Mouse (Mus musculus) heart, embryonic 11.5 days (tissue): Measurements from ENCODE around the gene Fhad1. TPM values are rescaled to one million over a fixed set of nuclear protein-coding genes. Genes with fewer than 3 reads are reported as not detected.

Experiments used
- ATAC-seq: fragments of 200-750 bp; cut with Nextera tagmentation; replicated peaks from 2 replicates; pipeline ENCODE4 v1.8.0; 2017; ENCODE audit warnings: moderate library complexity; ENCODE audit not compliant: insufficient number of reproducible peaks, low FRiP score, low TSS enrichment
- H3K27ac ChIP-seq: fragments of 300-500 bp; sonication (generic); 2 replicates; pipeline ENCODE4 v1.5.1; 2014; ENCODE audit warnings: mild to moderate bottlenecking, low read depth, low read length
- H3K27me3 ChIP-seq: fragments of 300-500 bp; sonication (generic); 2 replicates; pipeline ENCODE4 v1.6.1; 2014; ENCODE audit warnings: mild to moderate bottlenecking, low read length, mixed read lengths; ENCODE audit not compliant: control insufficient read depth, insufficient read depth
- H3K36me3 ChIP-seq: fragments of 300-500 bp; sonication (generic); 2 replicates; pipeline ENCODE4 v1.6.1; 2014; ENCODE audit warnings: mild to moderate bottlenecking, low read length, moderate library complexity, mixed read lengths; ENCODE audit not compliant: control insufficient read depth, insufficient read depth
- H3K4me1 ChIP-seq: fragments of 300-500 bp; sonication (generic); 2 replicates; pipeline ENCODE4 v1.6.1; 2014; ENCODE audit warnings: low read length; ENCODE audit not compliant: control insufficient read depth, insufficient read depth
- H3K4me2 ChIP-seq: fragments of 300-500 bp; sonication (generic); 2 replicates; pipeline ENCODE4 v1.6.1; 2014; ENCODE audit warnings: mild to moderate bottlenecking, moderate library complexity
- H3K4me3 ChIP-seq: fragments of 300-500 bp; sonication (generic); 2 replicates; pipeline ENCODE4 v1.5.1; 2014; ENCODE audit warnings: low read depth, low read length
- H3K9ac ChIP-seq: fragments of 300-500 bp; sonication (generic); 2 replicates; pipeline ENCODE4 v1.6.1; 2014; ENCODE audit warnings: mild to moderate bottlenecking, low read depth, low read length, moderate library complexity
- H3K9me3 ChIP-seq: fragments of 300-500 bp; sonication (generic); replicated peaks from 2 replicates; pipeline ENCODE4 v1.6.1; 2016; ENCODE audit warnings: low read length; ENCODE audit not compliant: control insufficient read depth
- WGBS: fragments of 180-500 bp; shearing (Covaris S2); extraction: QIAGEN DNeasy Blood & Tissue Kit; methylation state at CpG from one replicate; pipeline ENCODE4 v1.1.7; 2014; ENCODE audit not compliant: insufficient replicate concordance; 5-methylcytosine and 5-hydroxymethylcytosine counted together
- polyA plus RNA-seq: library from polyadenylated mRNA; unstranded; fragments of >200 nt; fragmentation: Nextera tagmentation; extraction: Ambion mirVana; gene quantifications from 2 replicates; pipeline ENCODE4 v1.2.1, GENCODE M21; 2014

The Fhad1 gene
- polyA plus RNA-seq, 1 experiment from 2014 or later, result 3.8 TPM

- H3K4me2 ChIP-seq, result peak overlapping the region; percentile 77
- no peaks in the 10 kb centered on the region for H3K9me3 ChIP-seq
- peak overlapping the region; percentile 86 for H3K27ac ChIP-seq
- H3K9ac ChIP-seq, result peak overlapping the region; percentile 95
- H3K36me3 ChIP-seq, result peaks cover 5% of the 10 kb centered on the region; the same call in 1 of the 2 replicates
- H3K27me3 ChIP-seq, result no peaks in the 10 kb centered on the region
- WGBS, result 5% methylated on average over 8 of the region's 8 CpGs
- no peak for ATAC-seq
- H3K4me1 ChIP-seq, result peaks cover 51% of the 10 kb centered on the region
- H3K4me3 ChIP-seq, result peak overlapping the region; percentile 88
Measured at GRCm38 (mm10) chr4:141875481-141876108, 139.3 kb downstream of the Fhad1 start.

GRCm38 (mm10) chr4:141874601-141875460, 140.1 kb downstream of the Fhad1 start, which contains the start of gene Efhd2:
TSS of gene Efhd2 (minus strand) at chr4:141874920.
- H3K36me3 ChIP-seq, result peaks cover 5% of the 10 kb centered on the region; the same call in 1 of the 2 replicates
- H3K4me2 ChIP-seq, result peak within 1 kb of the TSS; percentile 77
- under 1% methylated on average over 62 of the region's 73 CpGs for WGBS
- ATAC-seq, result peak; percentile 88
- H3K27me3 ChIP-seq, result no peaks in the 10 kb centered on the region
- peaks cover 54% of the 10 kb centered on the region for H3K4me1 ChIP-seq
- H3K9ac ChIP-seq, result peak within 1 kb of the TSS; percentile 95
- no peaks in the 10 kb centered on the region for H3K9me3 ChIP-seq
- peak within 1 kb of the TSS; percentile 88 for H3K4me3 ChIP-seq
- peak within 1 kb of the TSS; percentile 86 for H3K27ac ChIP-seq

- Histone ChIP-seq H3K4me1 (peaks cover 59% of the 10 kb centered on the region), H3K9me3 (no peaks in the 10 kb centered on the region), H3K4me3 (peak overlapping the region; percentile 88), H3K4me2 (peak overlapping the region; percentile 77), H3K27ac (peak overlapping the region; percentile 86), H3K36me3 (peaks cover 5% of the 10 kb centered on the region; the same call in 1 of the 2 replicates), H3K9ac (peak overlapping the region; percentile 95), H3K27me3 (no peaks in the 10 kb centered on the region)
- under 1% methylated on average over 19 of the region's 19 CpGs for WGBS
- no peak for ATAC-seq
Measured at GRCm38 (mm10) chr4:141874111-141874600, 140.7 kb downstream of the Fhad1 start.

- WGBS, result 52% methylated on average over 9 of the region's 9 CpGs
- Histone ChIP-seq H3K4me3 (peak overlapping the region; percentile 88), H3K27me3 (no peaks in the 10 kb centered on the region), H3K27ac (no peak overlapping the region), H3K36me3 (peaks cover 5% of the 10 kb centered on the region; the same call in 1 of the 2 replicates), H3K4me2 (peak overlapping the region; percentile 77), H3K9me3 (no peaks in the 10 kb centered on the region), H3K4me1 (peaks cover 61% of the 10 kb centered on the region), H3K9ac (peak overlapping the region; percentile 95; the same call in 1 of the 2 replicates)
- no peak for ATAC-seq
Measured at GRCm38 (mm10) chr4:141872977-141873376, 141.9 kb downstream of the Fhad1 start.

- H3K4me3 ChIP-seq, result peak overlapping the region; percentile 88
- peak overlapping the region; percentile 77 for H3K4me2 ChIP-seq
- H3K4me1 ChIP-seq, result peaks cover 72% of the 10 kb centered on the region
- peak overlapping the region; percentile 60 for H3K27ac ChIP-seq
- no peaks in the 10 kb centered on the region for H3K27me3 ChIP-seq
- no peak for ATAC-seq
- no peaks in the 10 kb centered on the region for H3K9me3 ChIP-seq
- peak overlapping the region; percentile 58 for H3K9ac ChIP-seq
- H3K36me3 ChIP-seq, result peaks cover 5% of the 10 kb centered on the region; the same call in 1 of the 2 replicates
- 39% methylated on average over 9 of the region's 9 CpGs for WGBS
Measured at GRCm38 (mm10) chr4:141871909-141872308, 143.0 kb downstream of the Fhad1 start.

DNA sequence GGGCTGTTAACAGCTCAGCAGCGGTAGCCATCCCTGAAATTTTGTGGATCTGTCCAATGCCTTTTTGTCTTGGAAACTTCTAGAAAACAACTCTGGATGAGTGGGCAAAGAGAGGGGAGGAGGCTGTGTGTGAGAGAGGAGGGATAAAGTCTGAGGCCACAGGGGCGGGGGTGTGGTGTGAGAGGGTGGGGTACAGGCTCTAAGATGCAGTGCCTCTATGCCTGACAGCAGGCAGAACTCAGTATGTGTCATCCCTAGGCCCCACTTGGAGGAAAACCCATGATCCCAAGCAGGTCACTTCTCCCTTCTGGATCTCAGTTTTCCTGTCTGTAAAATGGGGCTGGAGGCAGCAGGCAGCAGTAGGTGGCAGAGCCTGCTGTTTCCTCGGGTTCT, 143.6 kb downstream of the Fhad1 start:
- no peaks in the 10 kb centered on the region for H3K9me3 ChIP-seq
- WGBS, result 77% methylated on average over 3 of the region's 3 CpGs
- H3K4me3 ChIP-seq, result peak overlapping the region; percentile 88; the same call in 1 of the 2 replicates
- peak overlapping the region; percentile 60; the same call in 1 of the 2 replicates for H3K27ac ChIP-seq
- H3K9ac ChIP-seq, result peak overlapping the region; percentile 58; the same call in 1 of the 2 replicates
- ATAC-seq, result no peak
- no peaks in the 10 kb centered on the region for H3K27me3 ChIP-seq
- peaks cover 76% of the 10 kb centered on the region for H3K4me1 ChIP-seq
- H3K36me3 ChIP-seq, result peaks cover 5% of the 10 kb centered on the region; the same call in 1 of the 2 replicates
- peak overlapping the region; percentile 77 for H3K4me2 ChIP-seq

- WGBS, result 75% methylated on average over 11 of the region's 11 CpGs
- Histone ChIP-seq H3K4me1 (peaks cover 78% of the 10 kb centered on the region), H3K27me3 (no peaks in the 10 kb centered on the region), H3K27ac (no peak overlapping the region), H3K4me3 (no peak overlapping the region), H3K9me3 (no peaks in the 10 kb centered on the region), H3K4me2 (no peak overlapping the region), H3K36me3 (peaks cover 5% of the 10 kb centered on the region; the same call in 1 of the 2 replicates), H3K9ac (no peak overlapping the region)
- no peak for ATAC-seq
Measured at GRCm38 (mm10) chr4:141870666-141871332, 144.1 kb downstream of the Fhad1 start.
